Mouse (Mus musculus) liver, embryonic 15.5 days (tissue): Measurements from ENCODE around the gene Pola1. TPM values are rescaled to one million over a fixed set of nuclear protein-coding genes. Genes with fewer than 3 reads are reported as not detected.

ENCODE experiments used
- ATAC-seq: fragments of 200-750 bp; cut with Nextera tagmentation; 2 replicates; pipeline ENCODE4 v1.8.0; 2017; ENCODE audit warnings: moderate number of reproducible peaks, mild to moderate bottlenecking, moderate library complexity; ENCODE audit not compliant: insufficient read depth
- H3K27ac ChIP-seq: fragments of 300-500 bp; sonication (generic); replicated peaks from 2 replicates; pipeline ENCODE4 v1.5.1; 2015; ENCODE audit warnings: mild to moderate bottlenecking, inconsistent platforms
- H3K27me3 ChIP-seq: fragments of 300-500 bp; sonication (generic); 2 replicates; pipeline ENCODE4 v1.6.1; 2015; ENCODE audit warnings: mild to moderate bottlenecking, inconsistent platforms
- H3K36me3 ChIP-seq: fragments of 300-500 bp; sonication (generic); replicated peaks from 2 replicates; pipeline ENCODE4 v1.6.1; 2015; ENCODE audit warnings: moderate library complexity, mild to moderate bottlenecking, inconsistent platforms
- H3K4me1 ChIP-seq: fragments of 300-500 bp; sonication (generic); replicated peaks from 2 replicates; pipeline ENCODE4 v1.6.1; 2015; ENCODE audit warnings: inconsistent platforms
- H3K4me2 ChIP-seq: fragments of 300-500 bp; sonication (generic); 2 replicates; pipeline ENCODE4 v1.6.1; 2015; ENCODE audit warnings: moderate library complexity, mild to moderate bottlenecking, inconsistent platforms
- H3K4me3 ChIP-seq: fragments of 300-500 bp; sonication (generic); replicated peaks from 2 replicates; pipeline ENCODE4 v1.5.1; 2015; ENCODE audit warnings: mild to moderate bottlenecking, inconsistent platforms
- H3K9ac ChIP-seq: fragments of 300-500 bp; sonication (generic); 2 replicates; pipeline ENCODE4 v1.6.1; 2015; ENCODE audit warnings: moderate library complexity, mild to moderate bottlenecking, inconsistent platforms
- H3K9me3 ChIP-seq: fragments of 300-500 bp; sonication (generic); replicated peaks from 2 replicates; pipeline ENCODE4 v1.6.1; 2016; ENCODE audit warnings: inconsistent platforms
- WGBS: fragments of 180-500 bp; shearing (Covaris S2); methylation state at CpG from one replicate; pipeline ENCODE4 v1.1.7; 2015; ENCODE audit warnings: mixed read lengths; ENCODE audit not compliant: insufficient replicate concordance; 5-methylcytosine and 5-hydroxymethylcytosine counted together
- polyA plus RNA-seq: library from polyadenylated mRNA; unstranded; fragments of >200 nt; fragmentation: Nextera tagmentation; extraction: Ambion mirVana; gene quantifications from 2 replicates; pipeline ENCODE4 v1.2.1, GENCODE M21; 2015

The Pola1 gene
- 14.4 and 14.5 TPM in 2 replicates for polyA plus RNA-seq

DNA sequence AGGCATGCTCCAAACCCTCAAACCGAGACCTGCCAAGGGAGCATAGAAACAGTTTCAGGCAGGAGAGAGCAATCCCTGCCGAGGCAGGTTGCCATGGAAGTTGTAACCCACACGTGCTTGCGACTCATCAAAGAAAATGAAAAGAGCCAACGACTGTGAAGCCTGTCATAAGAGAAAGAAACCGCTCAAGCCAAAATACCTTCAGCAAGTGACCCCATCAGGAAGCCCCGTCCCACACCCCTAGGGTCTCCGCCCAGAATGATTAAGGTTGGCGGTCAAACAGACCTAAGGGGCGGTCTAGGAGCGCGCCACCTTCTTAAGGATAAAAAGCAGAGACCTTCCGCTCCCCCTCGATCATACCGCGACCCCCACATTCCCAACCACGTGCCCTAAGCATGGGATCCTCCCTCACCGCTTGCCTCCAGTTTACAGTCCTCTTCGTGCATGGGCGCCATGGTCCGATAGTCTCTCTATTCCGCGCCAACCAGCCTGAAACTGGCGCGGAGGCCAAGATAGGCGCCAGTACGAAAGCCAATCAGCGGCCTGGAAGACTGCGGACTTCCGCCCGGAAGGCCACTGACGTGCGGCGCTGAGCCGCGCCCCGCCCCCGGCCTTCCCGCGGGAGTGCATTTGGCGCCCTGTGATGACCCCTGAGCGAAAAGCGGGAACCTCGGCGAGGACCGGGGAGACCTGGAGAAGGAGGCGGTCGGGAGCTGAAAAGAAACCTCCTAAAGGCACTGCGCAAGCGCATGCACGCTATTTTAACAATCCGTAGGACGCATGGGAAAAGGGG is at the start of gene Pola1:
Gene Pola1, minus strand, starts transcription at position 499 of the 793 bp plus-strand sequence.
- WGBS, result 15% methylated on average over 53 of the region's 53 CpGs
- H3K4me2 ChIP-seq, result peak within 1 kb of the TSS; percentile 68
- peak within 1 kb of the TSS; percentile 69 for H3K4me3 ChIP-seq
- H3K36me3 ChIP-seq, result no peaks in the 10 kb centered on the region
- peak; percentile 98 for ATAC-seq
- no peaks in the 10 kb centered on the region for H3K27me3 ChIP-seq
- no peaks in the 10 kb centered on the region for H3K9me3 ChIP-seq
- H3K9ac ChIP-seq, result peak within 1 kb of the TSS; percentile 64
- peak within 1 kb of the TSS; percentile 67 for H3K27ac ChIP-seq
- H3K4me1 ChIP-seq, result peaks cover 5% of the 10 kb centered on the region

DNA sequence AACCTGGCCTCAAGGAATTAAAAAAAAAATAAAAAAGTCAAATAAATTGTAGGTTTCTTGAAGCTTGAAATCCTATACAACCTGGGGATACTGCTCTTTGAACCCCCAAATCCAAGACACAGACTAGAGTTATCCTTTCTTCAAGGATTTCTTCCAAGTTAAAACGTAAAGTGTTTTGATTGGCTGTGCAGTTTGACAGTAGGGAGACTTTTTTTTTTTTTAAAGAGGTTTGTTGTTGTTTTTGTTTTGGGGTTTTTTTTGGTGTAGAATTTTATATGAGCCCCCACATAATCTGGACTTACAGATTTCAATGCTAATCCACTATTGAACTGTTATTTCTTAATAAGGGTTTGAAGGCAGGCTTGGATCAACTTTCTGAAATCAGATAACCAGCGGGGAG is 44.3 kb upstream of the Pola1 start:
- Histone ChIP-seq H3K27me3 (no peaks in the 10 kb centered on the region), H3K4me2 (peak overlapping the region; percentile 66), H3K27ac (peak overlapping the region; percentile 96), H3K4me1 (peaks cover 22% of the 10 kb centered on the region), H3K4me3 (peak overlapping the region; percentile 63), H3K36me3 (no peaks in the 10 kb centered on the region), H3K9me3 (no peaks in the 10 kb centered on the region), H3K9ac (peak overlapping the region; percentile 55)
- no peak for ATAC-seq
- 40% methylated on average over 2 of the region's 2 CpGs for WGBS

DNA sequence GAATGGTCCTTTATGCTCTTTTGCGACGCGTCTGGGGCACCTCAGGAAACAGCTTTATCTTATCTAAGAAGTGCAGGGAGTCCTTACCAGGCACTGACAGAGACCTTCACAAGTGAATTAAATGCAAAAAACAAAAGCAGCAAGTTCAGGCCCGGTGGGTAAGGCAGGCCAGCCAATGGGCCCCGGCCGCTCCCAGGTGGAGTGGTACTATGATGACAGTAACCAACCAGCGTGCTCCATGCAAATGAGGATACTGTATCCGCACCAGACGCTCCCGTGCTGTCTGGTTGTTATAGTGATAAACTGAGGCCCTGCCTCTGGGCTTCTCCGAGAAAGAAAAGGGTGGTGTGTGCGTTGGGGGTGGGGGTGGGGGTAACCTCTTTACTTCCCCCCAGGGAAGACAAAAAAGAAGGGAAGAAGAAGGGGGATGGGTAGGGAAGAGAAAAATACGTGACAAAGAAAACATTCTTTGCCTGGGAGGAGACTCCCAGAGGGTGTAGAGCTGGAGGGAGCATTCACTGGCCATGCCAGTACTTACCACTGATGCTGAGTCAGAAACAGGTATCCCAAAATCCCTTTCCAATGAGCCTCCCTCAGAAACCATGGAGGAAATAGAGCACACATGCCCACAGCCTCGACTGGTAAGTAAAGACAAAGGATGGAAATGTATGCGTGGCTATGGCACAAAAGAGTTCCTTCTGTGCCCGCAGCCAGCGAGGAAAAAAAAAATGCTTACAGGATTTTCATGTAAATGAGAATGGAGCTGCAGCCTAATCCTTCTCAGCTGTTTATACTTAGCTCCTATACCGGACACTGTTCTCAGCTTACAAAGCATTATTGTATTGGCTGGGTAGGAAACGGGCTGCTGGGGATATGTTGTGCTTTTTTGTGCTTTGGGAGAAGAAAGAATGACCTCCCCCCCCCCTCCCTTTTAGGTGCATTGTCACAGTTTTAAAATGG is 43.2 kb upstream of the Pola1 start:
- H3K4me2 ChIP-seq, result peak overlapping the region; percentile 66
- H3K27ac ChIP-seq, result peak overlapping the region; percentile 96
- no peaks in the 10 kb centered on the region for H3K36me3 ChIP-seq
- H3K4me1 ChIP-seq, result peaks cover 22% of the 10 kb centered on the region
- H3K4me3 ChIP-seq, result peak overlapping the region; percentile 63
- no peaks in the 10 kb centered on the region for H3K27me3 ChIP-seq
- ATAC-seq, result peak; percentile 100
- WGBS, result 17% methylated on average over 19 of the region's 19 CpGs
- peak overlapping the region; percentile 55 for H3K9ac ChIP-seq
- H3K9me3 ChIP-seq, result no peaks in the 10 kb centered on the region

DNA sequence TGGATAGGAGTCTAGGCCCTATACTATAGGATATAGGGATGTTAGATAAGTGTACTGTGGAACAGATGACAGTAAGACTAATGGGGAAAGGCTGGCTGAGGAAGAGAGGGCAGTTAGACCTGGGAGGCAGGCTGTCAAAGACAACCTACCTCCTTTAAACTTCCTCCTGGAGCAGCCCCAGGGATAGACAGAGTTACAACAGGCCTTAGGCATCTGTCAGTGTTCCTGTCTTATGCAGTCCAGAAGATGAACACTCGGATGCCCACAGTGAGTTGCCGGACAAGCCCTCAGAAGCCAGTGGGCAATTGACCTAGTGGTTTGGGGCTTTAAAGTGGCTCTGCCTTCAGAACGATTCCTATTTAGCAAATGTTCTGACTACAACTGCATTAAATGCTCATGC is 42.5 kb upstream of the Pola1 start:
- ATAC-seq, result peak; percentile 8
- Histone ChIP-seq H3K4me2 (peak overlapping the region; percentile 66), H3K4me3 (peak overlapping the region; percentile 63), H3K4me1 (peaks cover 22% of the 10 kb centered on the region), H3K27ac (peak overlapping the region; percentile 96), H3K27me3 (no peaks in the 10 kb centered on the region), H3K9me3 (no peaks in the 10 kb centered on the region), H3K36me3 (no peaks in the 10 kb centered on the region), H3K9ac (peak overlapping the region; percentile 40)
- WGBS, result 24% methylated on average over 3 of the region's 3 CpGs

DNA sequence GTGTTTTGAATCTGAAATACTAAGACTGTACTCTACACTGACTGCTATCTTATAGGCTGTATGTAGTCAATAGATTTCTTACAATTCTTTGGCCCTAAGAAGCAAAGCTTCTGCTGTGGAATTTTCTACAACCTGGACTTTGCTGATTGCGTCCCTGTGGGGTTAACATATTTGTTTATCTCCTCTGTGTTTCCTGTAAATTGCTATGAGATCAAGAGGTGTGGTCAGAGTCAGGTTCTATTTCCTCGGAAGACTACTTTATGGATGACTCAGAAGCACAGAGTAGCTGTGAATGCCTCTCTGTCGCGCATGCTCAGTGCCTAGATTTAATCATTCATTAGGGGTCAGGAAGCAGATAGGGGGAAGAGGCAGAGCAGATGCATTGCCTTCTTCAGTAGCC is 32.8 kb upstream of the Pola1 start:
- Histone ChIP-seq H3K36me3 (no peaks in the 10 kb centered on the region), H3K27ac (peak overlapping the region; percentile 41; the same call in 1 of the 2 replicates), H3K4me1 (peaks cover 16% of the 10 kb centered on the region), H3K4me2 (no peak overlapping the region), H3K4me3 (no peak overlapping the region), H3K9ac (no peak overlapping the region), H3K9me3 (no peaks in the 10 kb centered on the region), H3K27me3 (no peaks in the 10 kb centered on the region)
- WGBS, result 18% methylated on average over 4 of the region's 4 CpGs
- peak; percentile 63; the same call in 1 of the 2 replicates for ATAC-seq

DNA sequence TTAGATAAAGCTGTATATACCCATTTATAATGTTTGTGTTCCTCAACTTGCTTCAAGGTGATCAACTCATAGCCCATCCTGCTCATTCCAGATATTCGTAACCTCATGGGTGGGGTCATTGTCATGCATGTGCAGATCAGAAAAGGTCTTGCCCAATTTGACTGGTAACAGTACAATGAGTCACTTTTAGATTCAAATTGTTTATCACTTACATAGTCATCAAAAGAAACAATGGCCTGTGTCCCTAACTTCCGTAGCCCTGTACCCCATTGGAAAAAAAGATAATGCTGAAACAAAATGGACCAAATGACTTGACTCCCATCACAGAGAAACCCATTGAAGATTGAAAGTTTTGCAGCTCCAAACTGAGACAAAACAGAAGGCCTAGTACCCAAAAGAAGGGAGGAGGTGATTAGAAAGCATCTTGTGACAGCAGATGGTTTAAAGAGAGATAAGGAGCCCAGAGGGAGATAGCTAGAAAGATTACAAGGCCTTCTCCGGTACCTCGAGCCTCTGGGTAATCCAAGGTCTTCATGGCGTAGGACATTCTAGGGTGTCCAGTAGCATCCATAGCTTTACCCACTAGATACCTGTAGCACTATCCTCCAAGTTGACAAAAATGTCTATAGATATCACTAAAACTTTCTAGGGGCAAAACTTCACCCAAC is 32.1 kb upstream of the Pola1 start:
- peak; percentile 40; the same call in 1 of the 2 replicates for ATAC-seq
- H3K4me2 ChIP-seq, result no peak overlapping the region
- H3K9ac ChIP-seq, result no peak overlapping the region
- H3K4me1 ChIP-seq, result peaks cover 16% of the 10 kb centered on the region
- no peaks in the 10 kb centered on the region for H3K9me3 ChIP-seq
- H3K27me3 ChIP-seq, result no peaks in the 10 kb centered on the region
- WGBS, result 50% methylated on average over 5 of the region's 5 CpGs
- 0 out of 2 replicates have a peak overlapping the region, but pooled peaks have one; percentile 38 for H3K27ac ChIP-seq
- H3K4me3 ChIP-seq, result no peak overlapping the region
- no peaks in the 10 kb centered on the region for H3K36me3 ChIP-seq

DNA sequence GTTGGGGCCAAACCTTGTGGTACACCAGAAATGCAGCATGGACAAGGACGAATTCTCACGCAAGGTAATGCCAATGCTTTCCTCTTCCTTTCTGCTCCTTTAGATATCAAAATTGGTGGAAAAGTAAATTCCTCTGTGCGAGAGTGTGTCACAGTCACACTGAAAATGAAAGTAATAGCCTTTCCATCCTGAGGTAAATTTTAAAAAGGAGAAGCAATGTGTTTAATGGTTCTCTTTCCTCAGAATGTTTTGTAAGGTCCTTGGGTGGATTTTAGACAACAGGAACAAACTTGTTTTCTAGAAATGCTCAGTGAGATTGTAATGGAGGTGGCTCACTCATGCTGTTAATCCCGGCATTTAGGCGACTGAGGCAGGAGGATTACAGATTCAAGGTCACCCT is 23.2 kb upstream of the Pola1 start:
- Histone ChIP-seq H3K27ac (no peak overlapping the region), H3K4me2 (no peak overlapping the region), H3K9ac (no peak overlapping the region), H3K9me3 (no peaks in the 10 kb centered on the region), H3K36me3 (no peaks in the 10 kb centered on the region), H3K4me1 (no peaks in the 10 kb centered on the region), H3K27me3 (no peaks in the 10 kb centered on the region; the same call in 1 of the 2 replicates), H3K4me3 (no peak overlapping the region)
- WGBS, result 71% methylated on average over 5 of the region's 5 CpGs
- no peak for ATAC-seq

DNA sequence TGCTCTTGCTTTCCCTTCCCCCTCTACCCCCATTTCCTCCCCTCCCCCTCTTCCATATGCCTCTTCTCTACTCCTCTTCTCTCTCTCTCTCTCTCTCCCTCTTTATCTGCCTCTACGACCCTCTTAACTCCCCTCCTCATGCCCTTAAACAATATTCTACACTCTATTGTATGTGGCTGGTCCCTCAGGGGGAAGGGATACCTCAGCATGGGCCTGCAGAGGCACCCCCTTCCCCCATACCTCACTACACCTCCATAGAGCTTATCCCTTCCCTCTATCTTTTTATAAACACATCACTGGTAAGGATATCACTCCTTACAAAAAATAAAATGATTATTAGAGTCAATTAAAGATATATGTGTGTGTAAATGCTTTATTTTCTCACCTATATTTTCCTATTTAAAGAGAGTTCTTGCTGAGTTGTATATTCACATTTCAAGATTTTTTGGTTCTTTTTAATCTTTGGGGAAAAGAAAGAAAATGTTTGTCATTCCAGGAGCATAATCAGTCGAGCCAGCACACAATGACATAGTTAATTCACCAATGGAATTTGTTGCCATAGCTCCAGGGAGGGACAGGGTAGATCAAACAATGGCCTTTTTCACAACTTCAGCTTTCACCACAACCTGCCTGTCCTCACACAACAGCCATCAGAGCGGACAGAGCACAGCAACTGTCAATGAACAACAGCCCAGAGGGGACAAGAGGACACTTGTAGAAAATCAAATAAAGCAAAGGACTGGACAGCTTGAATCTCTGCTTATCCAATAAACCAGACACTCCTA is 22.5 kb upstream of the Pola1 start, which contains the start of gene Pcyt1b:
Gene Pcyt1b, plus strand, starts transcription at position 646 of the 785 bp plus-strand sequence.
- WGBS, result 23% methylated on average over 3 of the region's 3 CpGs
- Histone ChIP-seq H3K4me2 (no peak within 1 kb of the TSS), H3K27me3 (peaks cover under 1% of the 10 kb centered on the region), H3K4me3 (no peak within 1 kb of the TSS), H3K36me3 (no peaks in the 10 kb centered on the region), H3K9me3 (no peaks in the 10 kb centered on the region), H3K4me1 (no peaks in the 10 kb centered on the region), H3K27ac (no peak within 1 kb of the TSS), H3K9ac (no peak within 1 kb of the TSS)
- ATAC-seq, result no peak

DNA sequence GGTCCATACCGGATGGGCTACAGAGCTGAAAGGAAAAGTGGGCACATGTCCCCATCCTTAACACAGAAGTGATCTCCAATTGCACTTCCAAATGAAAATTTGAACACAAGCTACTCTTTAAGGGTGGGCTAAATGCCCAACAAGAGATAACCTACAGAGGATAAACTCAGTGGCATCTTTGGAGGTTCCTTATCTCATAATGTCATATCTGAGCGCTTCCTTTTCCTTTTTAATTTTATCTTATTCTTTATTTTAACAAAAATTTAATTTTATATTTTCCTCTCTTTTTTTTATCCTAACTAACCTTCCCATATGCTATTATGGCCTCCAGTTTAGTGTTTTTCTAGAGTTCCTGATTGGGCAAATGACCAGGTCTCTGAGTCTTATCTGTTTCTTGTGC is 18.8 kb upstream of the Pola1 start:
- Histone ChIP-seq H3K4me3 (no peak overlapping the region), H3K36me3 (no peaks in the 10 kb centered on the region), H3K4me2 (no peak overlapping the region), H3K4me1 (no peaks in the 10 kb centered on the region), H3K27me3 (peaks cover 2% of the 10 kb centered on the region), H3K9ac (no peak overlapping the region), H3K27ac (no peak overlapping the region), H3K9me3 (no peaks in the 10 kb centered on the region)
- 84% methylated on average over 2 of the region's 2 CpGs for WGBS
- no peak for ATAC-seq

DNA sequence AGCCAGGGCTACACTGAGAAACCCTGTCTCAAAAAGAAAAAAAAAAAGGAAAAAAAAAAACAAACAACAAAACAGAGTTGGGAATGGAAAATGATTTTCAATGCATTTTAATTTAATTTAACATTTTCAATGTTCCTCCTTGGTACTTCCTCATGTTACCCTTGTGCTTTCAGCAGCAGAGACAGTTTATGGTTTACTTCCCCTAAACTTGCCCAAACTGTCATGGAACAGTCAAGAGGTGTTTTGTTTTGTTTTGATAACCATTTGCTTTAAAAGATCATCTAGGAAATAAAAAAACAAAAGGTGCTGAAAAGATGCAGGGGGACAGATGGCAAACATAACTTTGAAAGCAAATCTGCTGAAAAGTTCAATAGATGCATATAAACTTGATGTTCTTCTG is 12.1 kb upstream of the Pola1 start:
- no peaks in the 10 kb centered on the region for H3K36me3 ChIP-seq
- ATAC-seq, result no peak

More for the DNA sequence above, 12.1 kb upstream of the Pola1 start:
- Histone ChIP-seq H3K4me2 (no peak overlapping the region), H3K27me3 (no peaks in the 10 kb centered on the region), H3K9ac (no peak overlapping the region), H3K27ac (no peak overlapping the region), H3K4me1 (no peaks in the 10 kb centered on the region), H3K4me3 (no peak overlapping the region), H3K9me3 (no peaks in the 10 kb centered on the region)
